ENCODE assay signal across 8 mouse cellular contexts in the genomic region with DNA sequence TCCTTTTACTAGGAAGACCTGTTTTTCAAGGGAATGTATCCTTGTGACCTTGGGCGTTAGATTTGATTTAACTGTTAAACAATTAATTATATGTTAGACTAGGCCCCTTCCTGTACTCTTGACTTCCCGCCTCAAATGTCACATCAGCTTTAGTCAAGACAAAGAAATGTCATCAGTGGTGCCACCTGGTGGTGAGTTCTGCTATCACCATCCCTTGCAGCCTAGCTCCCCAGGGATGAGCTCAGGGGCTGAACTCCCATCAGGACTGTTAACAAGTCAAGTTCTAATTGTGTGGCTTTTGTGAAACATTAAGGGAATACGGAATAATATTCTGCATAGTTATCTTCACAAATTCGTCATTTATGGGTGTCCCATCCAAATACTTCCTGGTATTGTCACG.
DNase-seq lines count a peak whose midpoint lies in the region; ATAC-seq lines count a peak whose summit lies in the region.

No protein-coding gene starts in this region.

- DNase-seq in gastrocnemius, postnatal 10 days = peak; percentile 35
- DNase-seq in gastrocnemius, adult 8-10 months (ENCODE audit: low spot score in 2 of 2) = no peak
- peak; percentile 27 for DNase-seq in ovary, postnatal 14 days (ENCODE audit: low spot score)
- no peak for DNase-seq in ovary, postnatal 36 days (ENCODE audit: low spot score)
- peak; percentile 52 to 64 for DNase-seq in adrenal gland, postnatal 36 days
- peak; percentile 65 for DNase-seq in heart, postnatal 4 days

- peak; percentile 53; the same call in 1 of the 2 replicates for ATAC-seq in neutrophil, adult 5-6 weeks (ENCODE audit: extremely low read depth, insufficient number of reproducible peaks, low FRiP score, poor library complexity, severe bottlenecking)
- no peak; the same call in 1 of the 2 replicates for ATAC-seq in erythroblast, adult 5-6 weeks (replicated peaks; ENCODE audit: low FRiP score, poor library complexity, severe bottlenecking)

Comparison
In these comparisons a context has a peak if more than half of its experiments do, and no peak if none do; other contexts are left out.
1. DNase-seq: peak in gastrocnemius, postnatal 10 days (single experiment), ovary, postnatal 14 days (single experiment), adrenal gland, postnatal 36 days (2 of 2) and heart, postnatal 4 days (single experiment); none in gastrocnemius, adult 8-10 months (0 of 2) and ovary, postnatal 36 days (single experiment).